Mouse (Mus musculus): ENCODE measurements around the gene Arhgap45. TPM values are rescaled to one million over a fixed set of nuclear protein-coding genes. Genes with fewer than 3 reads are reported as not detected.
"Not testable (repeated sequence)": the region's sequence is repeated elsewhere in the genome, so short reads cannot be mapped to it uniquely, and the experiment has no call there.

The Arhgap45 gene
- polyA plus RNA-seq, 1 experiment from 2014 or later: 1.4 TPM

DNA sequence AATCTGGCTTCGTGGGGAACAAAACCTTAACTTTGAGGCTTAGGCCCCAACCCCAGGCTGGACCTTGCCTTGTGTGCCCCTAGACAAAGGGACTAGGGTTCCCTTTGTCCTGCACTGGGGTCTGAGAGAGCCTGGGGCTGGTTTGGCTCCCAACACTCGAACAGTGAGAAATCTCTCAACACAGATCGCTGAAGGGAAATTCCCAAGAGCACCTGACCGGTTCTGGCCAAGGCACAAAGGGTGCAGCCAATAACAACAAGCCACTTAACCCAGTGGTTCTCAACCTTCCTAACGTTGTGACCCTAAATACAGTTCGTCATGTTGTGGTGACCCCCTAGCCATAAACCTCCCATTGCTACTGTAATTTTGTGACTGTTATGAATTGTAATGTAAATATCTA lies 33.8 kb downstream of the Arhgap45 start:
- 11% methylated on average over 6 of the region's 6 CpGs for WGBS
- H3K27ac ChIP-seq (replicated peaks; ENCODE audit: low read depth, low read length): 0 out of 2 replicates have a peak overlapping the region, but pooled peaks have one; percentile 41
- no peaks in the 10 kb centered on the region for H3K27me3 ChIP-seq (ENCODE audit: control insufficient read depth, insufficient read depth, low read length)
- ATAC-seq (ENCODE audit: low FRiP score, low TSS enrichment): no peak
- H3K9me3 ChIP-seq (ENCODE audit: control insufficient read depth, low read length): no peaks in the 10 kb centered on the region
- peaks cover 11% of the 10 kb centered on the region; the same call in 1 of the 2 replicates for H3K4me1 ChIP-seq (ENCODE audit: control insufficient read depth, insufficient read depth, low read length)
- no peak overlapping the region for H3K4me3 ChIP-seq (replicated peaks; ENCODE audit: low read depth, low read length)
- H3K36me3 ChIP-seq (ENCODE audit: control insufficient read depth, insufficient read depth, low read length): no peaks in the 10 kb centered on the region
- no peak overlapping the region for H3K4me2 ChIP-seq (ENCODE audit: low read length)
- H3K9ac ChIP-seq (replicated peaks; ENCODE audit: low read length): no peak overlapping the region
- no peak for DNase-seq

DNA sequence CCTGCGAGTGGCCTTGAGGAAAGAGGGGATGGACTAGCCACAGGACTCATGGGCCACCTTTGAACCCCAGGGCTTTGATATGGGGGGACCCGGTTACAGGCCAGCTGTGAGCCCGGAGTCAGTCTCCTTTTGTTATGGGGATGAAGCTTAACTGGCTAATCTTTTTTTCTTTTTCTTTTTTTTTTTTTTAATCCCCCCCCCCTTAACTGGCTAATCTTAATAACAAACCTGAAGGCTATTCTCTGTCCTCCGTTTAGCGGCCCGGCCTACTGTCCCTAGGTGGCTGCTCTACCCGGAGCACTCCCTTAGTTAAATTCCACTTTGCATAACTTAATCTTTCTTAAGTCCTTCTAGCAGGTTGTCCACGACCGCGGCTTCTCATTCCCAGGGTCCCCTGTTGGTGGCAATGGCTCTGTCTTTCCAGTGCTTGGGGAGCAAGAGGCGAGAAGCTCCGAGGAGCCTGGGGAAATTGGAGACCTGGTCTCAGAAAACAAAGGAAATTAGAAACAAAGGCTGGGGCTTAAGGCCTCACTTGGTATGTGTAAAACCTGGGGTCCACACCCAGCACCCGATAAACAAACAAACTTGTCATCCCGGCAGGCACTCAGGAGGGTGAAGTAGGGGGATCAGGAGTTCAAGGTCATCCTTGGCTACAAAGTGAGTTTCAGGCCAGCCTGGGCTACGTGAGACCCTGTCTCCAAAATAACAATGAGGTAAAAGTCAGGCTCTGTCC lies 34.6 kb downstream of the Arhgap45 start:
- H3K27ac ChIP-seq (replicated peaks; ENCODE audit: low read depth, low read length): peak overlapping the region; percentile 41; the same call in 1 of the 2 replicates
- H3K9me3 ChIP-seq (ENCODE audit: control insufficient read depth, low read length): no peaks in the 10 kb centered on the region
- no peak overlapping the region for H3K4me3 ChIP-seq (replicated peaks; ENCODE audit: low read depth, low read length)
- DNase-seq (no peak), ATAC-seq (ENCODE audit: low FRiP score, low TSS enrichment) (no peak)
- WGBS: 10% methylated on average over 15 of the region's 15 CpGs
- peaks cover 13% of the 10 kb centered on the region; the same call in 1 of the 2 replicates for H3K4me1 ChIP-seq (ENCODE audit: control insufficient read depth, insufficient read depth, low read length)
- no peaks in the 10 kb centered on the region for H3K27me3 ChIP-seq (ENCODE audit: control insufficient read depth, insufficient read depth, low read length)
- H3K36me3 ChIP-seq (ENCODE audit: control insufficient read depth, insufficient read depth, low read length): 0 out of 2 replicates have a peak, but pooled peaks cover 7% of the 10 kb centered on the region
- H3K4me2 ChIP-seq (ENCODE audit: low read length): no peak overlapping the region
- H3K9ac ChIP-seq (replicated peaks; ENCODE audit: low read length): no peak overlapping the region

DNA sequence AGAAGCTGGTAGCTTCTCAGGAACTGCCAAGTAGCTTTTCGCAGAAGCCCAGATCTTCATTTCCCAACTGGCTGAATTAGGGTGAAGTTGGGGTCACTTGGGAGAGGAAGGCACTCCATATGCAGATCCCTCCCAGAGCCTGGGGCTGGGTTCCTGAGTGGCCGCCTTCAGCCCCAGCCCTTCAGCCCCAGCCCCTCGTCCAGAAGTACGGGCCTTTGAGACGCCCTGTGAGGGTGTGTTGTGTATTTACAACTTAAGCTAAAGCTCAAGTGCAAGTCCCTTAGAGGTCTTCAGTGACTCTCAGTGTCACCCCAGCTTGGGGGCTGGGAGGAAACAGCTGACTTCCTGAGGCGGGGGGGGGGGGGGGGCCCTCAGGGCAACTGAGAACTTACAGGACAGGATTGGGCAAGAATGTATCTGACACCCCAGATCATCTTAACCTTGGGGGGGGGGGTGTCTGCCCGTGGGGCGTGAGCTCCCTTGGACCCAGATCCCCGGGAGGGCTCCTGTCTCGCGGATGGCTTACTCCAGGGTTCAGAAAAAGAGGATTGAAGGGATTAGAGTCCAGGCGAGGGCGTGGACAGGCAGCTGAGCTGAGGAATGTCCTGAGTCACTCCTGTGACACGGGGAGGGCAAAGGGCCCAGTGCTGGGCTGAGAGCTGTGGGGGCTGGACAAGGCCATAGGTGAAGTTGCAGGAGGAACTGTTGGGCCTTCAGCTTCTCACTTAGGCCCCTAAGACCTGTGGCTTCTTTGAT lies 35.3 kb downstream of the Arhgap45 start:
- no peaks in the 10 kb centered on the region for H3K27me3 ChIP-seq (ENCODE audit: control insufficient read depth, insufficient read depth, low read length)
- H3K4me2 ChIP-seq (ENCODE audit: low read length): no peak overlapping the region
- no peak overlapping the region for H3K4me3 ChIP-seq (replicated peaks; ENCODE audit: low read depth, low read length)
- H3K27ac ChIP-seq (replicated peaks; ENCODE audit: low read depth, low read length): peak overlapping the region; percentile 41; the same call in 1 of the 2 replicates
- DNase-seq: no peak
- no peak overlapping the region for H3K9ac ChIP-seq (replicated peaks; ENCODE audit: low read length)
- peaks cover 13% of the 10 kb centered on the region; the same call in 1 of the 2 replicates for H3K4me1 ChIP-seq (ENCODE audit: control insufficient read depth, insufficient read depth, low read length)
- no peaks in the 10 kb centered on the region for H3K9me3 ChIP-seq (ENCODE audit: control insufficient read depth, low read length)
- 15% methylated on average over 14 of the region's 14 CpGs for WGBS
- ATAC-seq (ENCODE audit: low FRiP score, low TSS enrichment): no peak
- H3K36me3 ChIP-seq (ENCODE audit: control insufficient read depth, insufficient read depth, low read length): peaks cover 14% of the 10 kb centered on the region

- no peak overlapping the region for H3K27ac ChIP-seq (replicated peaks; ENCODE audit: low read depth, low read length)
- no peak for ATAC-seq (ENCODE audit: low FRiP score, low TSS enrichment)
- no peaks in the 10 kb centered on the region for H3K9me3 ChIP-seq (ENCODE audit: control insufficient read depth, low read length)
- 83% methylated on average over 5 of the region's 5 CpGs for WGBS
- peaks cover 20% of the 10 kb centered on the region for H3K36me3 ChIP-seq (ENCODE audit: control insufficient read depth, insufficient read depth, low read length)
- no peak overlapping the region for H3K4me3 ChIP-seq (replicated peaks; ENCODE audit: low read depth, low read length)
- no peak overlapping the region for H3K4me2 ChIP-seq (ENCODE audit: low read length)
- DNase-seq: no peak
- no peaks in the 10 kb centered on the region for H3K27me3 ChIP-seq (ENCODE audit: control insufficient read depth, insufficient read depth, low read length)
- peaks cover 13% of the 10 kb centered on the region; the same call in 1 of the 2 replicates for H3K4me1 ChIP-seq (ENCODE audit: control insufficient read depth, insufficient read depth, low read length)
- no peak overlapping the region for H3K9ac ChIP-seq (replicated peaks; ENCODE audit: low read length)
Measured at GRCm38 (mm10) chr10:80052374-80052764, 35.9 kb downstream of the Arhgap45 start.

DNA sequence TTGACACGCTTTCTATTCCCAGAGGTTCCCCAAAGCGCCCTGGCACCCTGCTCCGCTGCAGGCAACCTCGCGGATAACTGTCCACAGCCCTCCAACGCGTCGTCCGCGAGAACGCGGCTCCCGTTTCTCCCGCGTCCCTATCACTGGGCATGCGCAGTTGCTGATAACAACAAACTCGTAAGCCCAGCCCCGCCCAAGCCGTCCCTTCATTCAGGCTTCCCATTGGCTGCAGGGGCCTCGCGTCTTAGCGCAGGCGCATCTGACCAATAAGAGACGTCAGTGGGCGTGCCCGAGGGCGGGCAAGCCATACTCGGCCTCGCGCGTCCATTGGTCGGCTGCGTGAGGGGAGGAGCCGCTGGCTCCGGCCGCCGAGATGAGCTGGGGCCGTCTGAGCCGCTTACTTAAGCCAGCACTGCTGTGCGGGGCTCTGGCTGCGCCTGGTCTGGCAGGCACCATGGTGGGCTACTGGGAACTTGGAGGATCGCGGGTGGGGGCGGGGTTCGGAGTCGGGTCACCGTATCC lies 36.9 kb downstream of the Arhgap45 start:
- Histone ChIP-seq H3K9me3 (ENCODE audit: control insufficient read depth, low read length) (no peaks in the 10 kb centered on the region), H3K9ac (replicated peaks; ENCODE audit: low read length) (peak overlapping the region; percentile 96), H3K4me3 (replicated peaks; ENCODE audit: low read depth, low read length) (peak overlapping the region; percentile 83), H3K27ac (replicated peaks; ENCODE audit: low read depth, low read length) (peak overlapping the region; percentile 97), H3K27me3 (ENCODE audit: control insufficient read depth, insufficient read depth, low read length) (no peaks in the 10 kb centered on the region), H3K4me2 (ENCODE audit: low read length) (peak overlapping the region; percentile 83), H3K36me3 (ENCODE audit: control insufficient read depth, insufficient read depth, low read length) (peaks cover 29% of the 10 kb centered on the region), H3K4me1 (ENCODE audit: control insufficient read depth, insufficient read depth, low read length) (peaks cover 13% of the 10 kb centered on the region; the same call in 1 of the 2 replicates)
- WGBS: under 1% methylated on average over 47 of the region's 47 CpGs
- ATAC-seq (ENCODE audit: low FRiP score, low TSS enrichment) (peak; percentile 95), DNase-seq (peak; percentile 100)

GRCm38 (mm10) chr10:80053831-80054815 lies 37.7 kb downstream of the Arhgap45 start:
- peak overlapping the region; percentile 97 for H3K27ac ChIP-seq (replicated peaks; ENCODE audit: low read depth, low read length)
- no peaks in the 10 kb centered on the region for H3K9me3 ChIP-seq (ENCODE audit: control insufficient read depth, low read length)
- no peaks in the 10 kb centered on the region for H3K27me3 ChIP-seq (ENCODE audit: control insufficient read depth, insufficient read depth, low read length)
- WGBS: 2% methylated on average over 76 of the region's 77 CpGs
- peaks cover 13% of the 10 kb centered on the region; the same call in 1 of the 2 replicates for H3K4me1 ChIP-seq (ENCODE audit: control insufficient read depth, insufficient read depth, low read length)
- peak overlapping the region; percentile 83 for H3K4me3 ChIP-seq (replicated peaks; ENCODE audit: low read depth, low read length)
- H3K4me2 ChIP-seq (ENCODE audit: low read length): peak overlapping the region; percentile 83
- H3K36me3 ChIP-seq (ENCODE audit: control insufficient read depth, insufficient read depth, low read length): peaks cover 36% of the 10 kb centered on the region
- ATAC-seq (ENCODE audit: low FRiP score, low TSS enrichment) (peak; percentile 35), DNase-seq (peak; percentile 79)
- peak overlapping the region; percentile 96 for H3K9ac ChIP-seq (replicated peaks; ENCODE audit: low read length)

- Histone ChIP-seq H3K4me3 (replicated peaks; ENCODE audit: low read depth, low read length) (peak overlapping the region; percentile 83), H3K36me3 (ENCODE audit: control insufficient read depth, insufficient read depth, low read length) (peaks cover 44% of the 10 kb centered on the region), H3K4me1 (ENCODE audit: control insufficient read depth, insufficient read depth, low read length) (peaks cover 13% of the 10 kb centered on the region; the same call in 1 of the 2 replicates), H3K4me2 (ENCODE audit: low read length) (peak overlapping the region; percentile 83), H3K9ac (replicated peaks; ENCODE audit: low read length) (peak overlapping the region; percentile 96)
- not testable (repeated sequence) for H3K27me3 ChIP-seq (ENCODE audit: control insufficient read depth, insufficient read depth, low read length); ATAC-seq (ENCODE audit: low FRiP score, low TSS enrichment); H3K27ac ChIP-seq (replicated peaks; ENCODE audit: low read depth, low read length); DNase-seq; H3K9me3 ChIP-seq (ENCODE audit: control insufficient read depth, low read length)
- WGBS: 15% methylated on average over 3 of the region's 3 CpGs
Measured at GRCm38 (mm10) chr10:80054911-80055310, 38.5 kb downstream of the Arhgap45 start.

DNA sequence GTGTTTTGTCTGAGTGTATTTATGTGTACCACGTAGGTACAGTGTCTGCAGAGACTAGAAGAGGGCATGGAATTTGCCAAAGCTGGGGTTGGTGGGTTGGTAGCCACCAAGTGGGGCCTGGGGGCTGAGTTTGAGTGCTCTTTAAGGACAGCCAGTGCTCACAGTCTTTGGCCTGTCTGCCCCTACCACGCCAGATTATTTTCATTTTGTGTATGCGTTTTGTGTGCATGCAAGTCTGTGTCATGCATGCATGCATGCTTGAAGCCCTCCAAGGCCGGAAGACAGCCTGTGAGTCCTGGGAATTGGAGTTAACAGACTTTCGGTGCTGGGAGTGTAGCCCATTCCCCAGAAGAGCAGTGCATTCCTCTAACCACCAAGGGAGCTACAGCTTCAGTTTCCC lies 38.9 kb downstream of the Arhgap45 start:
- peak overlapping the region; percentile 83 for H3K4me2 ChIP-seq (ENCODE audit: low read length)
- no peak overlapping the region for H3K27ac ChIP-seq (replicated peaks; ENCODE audit: low read depth, low read length)
- peak overlapping the region; percentile 83 for H3K4me3 ChIP-seq (replicated peaks; ENCODE audit: low read depth, low read length)

More for the DNA sequence above, 38.9 kb downstream of the Arhgap45 start:
- 84% methylated on average over 5 of the region's 5 CpGs for WGBS
- H3K9ac ChIP-seq (replicated peaks; ENCODE audit: low read length): peak overlapping the region; percentile 96; the same call in 1 of the 2 replicates
- no peaks in the 10 kb centered on the region for H3K9me3 ChIP-seq (ENCODE audit: control insufficient read depth, low read length)
- H3K27me3 ChIP-seq (ENCODE audit: control insufficient read depth, insufficient read depth, low read length): no peaks in the 10 kb centered on the region
- DNase-seq (no peak), ATAC-seq (ENCODE audit: low FRiP score, low TSS enrichment) (no peak)
- H3K36me3 ChIP-seq (ENCODE audit: control insufficient read depth, insufficient read depth, low read length): peaks cover 49% of the 10 kb centered on the region
- H3K4me1 ChIP-seq (ENCODE audit: control insufficient read depth, insufficient read depth, low read length): peaks cover 13% of the 10 kb centered on the region; the same call in 1 of the 2 replicates
